Mouse (Mus musculus) liver, embryonic 14.5 days (tissue): Measurements from ENCODE around the gene Slc22a8. TPM values are rescaled to one million over a fixed set of nuclear protein-coding genes. Genes with fewer than 3 reads are reported as not detected.

ENCODE experiments used
- ATAC-seq: fragments of 200-750 bp; cut with Nextera tagmentation; 2 replicates; pipeline ENCODE4 v1.8.0; 2017; ENCODE audit warnings: moderate number of reproducible peaks, mild to moderate bottlenecking, moderate library complexity; ENCODE audit not compliant: insufficient read depth
- DNase-seq, 3 experiments: peaks; one replicate each; pipeline ENCODE4 v3.0.0-alpha.2; 2012 to 2013; ENCODE audit warnings: low read depth in 3 of 3, low spot score in 3 of 3
- H3K27ac ChIP-seq: fragments of 300-500 bp; sonication (generic); 2 replicates; pipeline ENCODE4 v1.5.1; 2014; ENCODE audit warnings: moderate library complexity, mild to moderate bottlenecking, control low read depth, inconsistent platforms
- H3K27me3 ChIP-seq: fragments of 300-500 bp; sonication (generic); 2 replicates; pipeline ENCODE4 v1.6.1; 2014; ENCODE audit warnings: mild to moderate bottlenecking, low read length, moderate library complexity; ENCODE audit not compliant: control insufficient read depth, insufficient read depth
- H3K36me3 ChIP-seq: fragments of 300-500 bp; sonication (generic); replicated peaks from 2 replicates; pipeline ENCODE4 v1.6.1; 2014; ENCODE audit warnings: low read depth; ENCODE audit not compliant: control insufficient read depth, insufficient read depth
- H3K4me1 ChIP-seq, 2 experiments: fragments of 200-500 bp in 1 of 2; fragments of 300-500 bp in 1 of 2; sonication (generic) in 1 of 2; replicated peaks; 2 replicates each; pipeline ENCODE4 v1.6.1; 2012 to 2014; ENCODE audit warnings: antibody characterized with exemption in 1 of 2, inconsistent platforms in 1 of 2, low read length in 1 of 2; ENCODE audit not compliant: control insufficient read depth in 2 of 2, insufficient read depth in 2 of 2
- H3K4me2 ChIP-seq: fragments of 300-500 bp; sonication (generic); 2 replicates; pipeline ENCODE4 v1.6.1; 2014; ENCODE audit warnings: low read depth, mild to moderate bottlenecking, control low read depth, moderate library complexity
- H3K4me3 ChIP-seq, 2 experiments: fragments of 200-500 bp in 1 of 2; fragments of 300-500 bp in 1 of 2; sonication (generic) in 1 of 2; 2 replicates each; pipeline ENCODE4 v1.5.1; 2012 to 2014; ENCODE audit warnings: low read depth in 2 of 2, low read length in 2 of 2, mild to moderate bottlenecking in 2 of 2, control low read depth in 1 of 2, inconsistent platforms in 1 of 2, moderate library complexity in 1 of 2; ENCODE audit not compliant: insufficient read depth in 1 of 2
- H3K9ac ChIP-seq: fragments of 300-500 bp; sonication (generic); replicated peaks from 2 replicates; pipeline ENCODE4 v1.6.1; 2014; ENCODE audit warnings: mild to moderate bottlenecking, control low read depth, moderate library complexity
- H3K9me3 ChIP-seq: fragments of 300-500 bp; sonication (generic); 2 replicates; pipeline ENCODE4 v1.6.1; 2016; ENCODE audit warnings: low read length, mixed read lengths; ENCODE audit not compliant: control insufficient read depth
- CTCF ChIP-seq: IDR thresholded peaks from 2 replicates; pipeline ENCODE4 v1.5.1; 2016; ENCODE audit warnings: antibody characterized with exemption, low read depth, control low read depth
- EP300 ChIP-seq: IDR thresholded peaks from 2 replicates; pipeline ENCODE4 v1.6.1; 2016; ENCODE audit warnings: antibody characterized with exemption, low read depth
- WGBS: fragments of 180-500 bp; shearing (Covaris S2); extraction: QIAGEN DNeasy Blood & Tissue Kit; methylation state at CpG from one replicate; pipeline ENCODE4 v1.1.7; 2014; ENCODE audit not compliant: insufficient replicate concordance; 5-methylcytosine and 5-hydroxymethylcytosine counted together
- polyA plus RNA-seq, 2 experiments: library from polyadenylated mRNA; depleted of rRNA in 1 of 2; stranded (reverse) in 1 of 2; unstranded in 1 of 2; fragments of >200 nt; fragmentation: Nextera tagmentation in 1 of 2; extraction: Ambion mirVana in 1 of 2; gene quantifications; 2 replicates each; pipeline versions ENCODE4 v1.2.1 to v1.2.3; 2012 to 2014

Gene Slc22a8
- polyA plus RNA-seq, 2 experiments, result 1.5 to 1.6 TPM

DNA sequence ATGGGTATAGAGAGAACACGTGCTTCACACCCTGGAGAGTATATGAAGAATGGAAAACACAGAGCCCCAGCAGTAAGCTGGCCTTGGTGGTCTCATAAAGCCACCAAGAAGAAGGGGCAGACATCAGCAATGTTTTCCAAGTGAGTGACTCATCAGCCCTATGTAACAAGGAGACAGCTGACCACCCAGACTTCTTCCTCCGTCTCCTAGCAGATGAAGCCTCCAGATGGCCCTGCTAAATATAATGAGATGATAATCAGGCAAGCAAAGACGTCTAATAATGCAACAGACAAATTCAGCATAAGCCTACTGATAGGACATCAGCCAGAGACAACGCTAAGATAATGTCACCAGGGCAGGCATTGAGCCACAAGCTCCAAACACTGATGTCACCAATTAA, 25.1 kb upstream of the Slc22a8 start:
- 25% methylated on average over 4 of the region's 4 CpGs for WGBS
- TF ChIP-seq EP300, result no peak
- TF ChIP-seq CTCF, result no peak

DNA sequence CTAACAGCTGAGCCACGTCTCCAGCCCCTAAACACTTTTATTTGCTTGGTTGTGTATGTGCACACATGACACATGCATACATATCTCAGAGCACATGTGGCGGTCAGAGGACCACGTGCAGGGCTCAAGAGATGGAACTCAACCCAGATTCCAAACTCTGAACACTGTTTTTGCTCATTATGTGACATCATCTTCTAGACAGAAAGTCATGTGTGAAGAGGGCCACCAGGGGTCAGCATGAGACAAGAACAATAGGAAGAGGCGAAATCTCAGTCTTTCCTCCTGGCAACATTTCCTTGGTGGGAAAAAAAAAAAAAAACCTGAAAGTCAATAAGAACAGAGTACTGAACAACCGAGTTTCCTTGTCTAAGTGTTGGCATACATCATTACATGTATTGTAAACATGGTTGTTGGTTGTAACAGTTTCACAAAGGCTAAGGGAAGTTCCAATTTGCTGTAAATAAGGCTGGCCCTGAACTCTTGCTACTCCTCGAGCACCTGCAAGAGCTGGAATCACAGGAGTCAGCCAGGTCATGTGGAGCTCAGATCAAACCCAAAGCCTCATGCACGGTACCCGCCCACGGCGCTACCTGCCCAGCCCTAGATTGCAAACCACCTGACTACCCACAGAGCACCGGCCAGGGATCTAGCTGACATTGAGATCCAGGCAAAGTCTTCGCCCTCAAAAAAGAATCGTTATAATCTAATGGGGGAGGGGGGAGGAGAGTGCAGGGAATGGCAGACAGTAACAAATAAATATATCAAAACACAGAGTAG, 23.8 kb upstream of the Slc22a8 start:
- no peaks in the 10 kb centered on the region for H3K9me3 ChIP-seq
- H3K36me3 ChIP-seq, result no peaks in the 10 kb centered on the region
- WGBS, result 42% methylated on average over 13 of the region's 13 CpGs
- no peak for ATAC-seq
- no peak for DNase-seq
- H3K4me3 ChIP-seq, result no peak overlapping the region
- H3K27me3 ChIP-seq, result no peaks in the 10 kb centered on the region
- H3K4me2 ChIP-seq, result no peak overlapping the region
- no peak overlapping the region for H3K9ac ChIP-seq
- H3K4me1 ChIP-seq, result no peaks in the 10 kb centered on the region
- H3K27ac ChIP-seq, result no peak overlapping the region
- TF ChIP-seq EP300, result no peak
- peak; percentile 52 for TF ChIP-seq CTCF

More for the DNA sequence above, 25.1 kb upstream of the Slc22a8 start:
- H3K9me3 ChIP-seq, result no peaks in the 10 kb centered on the region
- DNase-seq (no peak), ATAC-seq (no peak)
- no peak overlapping the region for H3K9ac ChIP-seq
- no peak overlapping the region for H3K4me3 ChIP-seq
- H3K27ac ChIP-seq, result no peak overlapping the region
- H3K4me2 ChIP-seq, result no peak overlapping the region
- no peaks in the 10 kb centered on the region for H3K36me3 ChIP-seq
- H3K4me1 ChIP-seq, result no peaks in the 10 kb centered on the region
- H3K27me3 ChIP-seq, result no peaks in the 10 kb centered on the region

- H3K27me3 ChIP-seq, result no peaks in the 10 kb centered on the region
- H3K4me1 ChIP-seq, result peaks cover 0 to 3% of the 10 kb centered on the region in 2 experiments; a peak in 1 of 4 replicates
- ATAC-seq (no peak), DNase-seq (no peak)
- WGBS, result 12% methylated on average over 14 of the region's 14 CpGs
- H3K27ac ChIP-seq, result no peak overlapping the region
- no peaks in the 10 kb centered on the region for H3K9me3 ChIP-seq
- H3K9ac ChIP-seq, result no peak overlapping the region
- TF ChIP-seq CTCF (peak; percentile 56), EP300 (no peak)
- peak overlapping the region; percentile 13; the same call in 1 of the 2 replicates for H3K4me2 ChIP-seq
- no peak overlapping the region for H3K4me3 ChIP-seq
- no peaks in the 10 kb centered on the region for H3K36me3 ChIP-seq
Observed at GRCm38 (mm10) chr19:8569453-8569863, 21.6 kb upstream of the Slc22a8 start.

DNA sequence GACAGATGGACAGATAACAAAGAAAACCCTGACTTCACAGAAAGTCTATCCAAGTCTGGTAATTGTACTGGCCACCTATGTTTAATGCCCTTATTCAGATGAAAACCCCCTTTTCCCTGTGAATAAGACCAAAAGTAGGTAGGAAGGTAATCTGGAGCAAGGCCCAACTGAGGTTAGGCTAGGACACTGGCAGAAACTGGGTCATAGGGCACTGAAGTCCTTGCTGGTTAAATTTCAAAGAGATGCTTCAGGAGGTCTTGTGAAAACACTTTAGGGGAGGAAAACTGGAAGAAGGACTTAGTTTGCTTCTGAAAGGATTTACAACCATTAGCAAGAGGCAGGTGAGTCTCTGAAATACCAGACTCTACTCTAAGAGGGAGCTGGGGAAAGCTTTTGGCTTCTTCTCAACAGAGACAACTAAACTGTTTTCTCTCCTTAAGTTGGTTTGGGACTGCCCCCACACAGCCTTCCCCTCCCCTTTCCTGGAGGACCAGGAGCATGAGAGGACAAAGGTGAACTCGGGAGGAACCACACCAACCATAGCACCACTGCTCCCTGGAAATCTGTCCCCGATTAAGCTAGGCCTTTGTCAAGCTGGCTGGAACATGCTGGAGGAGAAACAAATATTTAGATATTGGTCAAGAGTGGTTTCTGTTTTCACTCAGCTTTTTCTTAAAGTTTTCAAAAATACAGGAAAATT, 20.6 kb upstream of the Slc22a8 start:
- H3K4me2 ChIP-seq, result no peak overlapping the region
- 60% methylated on average over 2 of the region's 2 CpGs for WGBS

DNA sequence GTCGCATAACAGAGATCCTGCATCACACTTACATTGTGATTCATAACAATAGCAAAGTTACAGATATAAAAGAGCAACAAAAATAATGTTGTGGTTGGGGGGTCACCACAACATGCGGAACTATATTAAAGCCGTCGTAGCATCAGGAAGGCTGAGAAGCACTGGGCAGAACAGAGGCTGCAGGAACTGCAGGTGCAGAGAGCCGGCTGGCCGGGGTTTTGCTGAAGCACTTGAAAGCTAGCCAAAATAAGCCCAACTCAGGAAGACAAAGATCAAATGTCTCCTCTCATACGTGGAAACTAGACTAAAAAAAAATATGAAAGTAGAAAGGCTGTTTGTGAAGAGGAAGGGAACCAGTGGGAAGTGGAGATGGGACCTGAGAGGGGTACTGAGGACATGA, 19.3 kb upstream of the Slc22a8 start:
- peaks cover 0 to 3% of the 10 kb centered on the region in 2 experiments; a peak in 1 of 4 replicates for H3K4me1 ChIP-seq

More for the DNA sequence above, 20.6 kb upstream of the Slc22a8 start:
- Histone ChIP-seq H3K4me1 (peaks cover 0 to 3% of the 10 kb centered on the region in 2 experiments; a peak in 1 of 4 replicates), H3K9me3 (no peaks in the 10 kb centered on the region), H3K36me3 (no peaks in the 10 kb centered on the region), H3K27me3 (no peaks in the 10 kb centered on the region), H3K4me3 (no peak overlapping the region), H3K27ac (no peak overlapping the region), H3K9ac (no peak overlapping the region)
- DNase-seq, result no peak
- ATAC-seq, result no peak
- TF ChIP-seq CTCF, result no peak
- TF ChIP-seq EP300, result no peak

More for the DNA sequence above, 19.3 kb upstream of the Slc22a8 start:
- no peak overlapping the region for H3K4me3 ChIP-seq
- H3K4me2 ChIP-seq, result no peak overlapping the region
- 64% methylated on average over 7 of the region's 7 CpGs for WGBS
- H3K9ac ChIP-seq, result no peak overlapping the region
- ATAC-seq (no peak), DNase-seq (no peak)
- TF ChIP-seq CTCF (no peak), EP300 (no peak)
- H3K27me3 ChIP-seq, result no peaks in the 10 kb centered on the region
- H3K27ac ChIP-seq, result no peak overlapping the region
- no peaks in the 10 kb centered on the region for H3K9me3 ChIP-seq
- no peaks in the 10 kb centered on the region for H3K36me3 ChIP-seq
